Mouse (Mus musculus) E14TG2a.4 (cell line): ENCODE measurements around the gene Gm13695.
"Not testable (repeated sequence)": the region's sequence is repeated elsewhere in the genome, so short reads cannot be mapped to it uniquely, and the experiment has no call there.

Experiments
- CTCF ChIP-seq: conservative IDR thresholded peaks from 2 replicates; pipeline ENCODE4 v1.5.1; 2014; ENCODE audit warnings: low read length
- POU5F1 ChIP-seq: IDR thresholded peaks from 2 replicates; pipeline ENCODE4 v1.6.1; 2014; ENCODE audit warnings: low read length, borderline replicate concordance

DNA sequence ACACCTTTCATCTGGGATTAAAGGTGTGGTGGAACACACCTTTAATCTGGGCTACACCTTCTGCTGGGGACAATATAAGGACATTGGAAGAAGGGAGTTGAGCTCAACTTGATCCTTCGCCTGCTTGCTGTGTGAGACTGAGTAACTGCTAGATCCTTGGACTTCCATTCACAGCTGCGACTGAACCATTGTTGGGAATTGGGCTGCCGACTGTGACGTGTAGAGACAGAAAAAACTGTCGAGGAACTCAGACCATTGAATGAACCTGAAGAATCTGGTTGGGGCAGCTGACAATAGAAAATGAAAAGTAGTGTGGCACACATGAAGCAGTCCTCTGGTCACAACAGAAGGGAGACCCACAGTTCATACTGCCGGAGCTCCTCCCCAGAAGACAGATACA, 5.7 kb downstream of the Gm13695 start, which contains the start of gene Gm13696:
- not testable (repeated sequence) for TF ChIP-seq POU5F1, CTCF
